Mouse (Mus musculus) testis, adult 2 months (tissue): ENCODE results near the gene Bbs9.

ENCODE experiments used
- CTCF ChIP-seq: fragments of 200-500 bp; IDR thresholded peaks from 2 replicates; pipeline ENCODE4 v1.5.1; 2012; ENCODE audit warnings: low read depth, mild to moderate bottlenecking, inconsistent platforms, low read length, moderate library complexity; ENCODE audit not compliant: control insufficient read depth, insufficient read depth, insufficient replicate concordance
- POLR2A ChIP-seq: fragments of 200-500 bp; IDR thresholded peaks from 2 replicates; pipeline ENCODE4 v1.6.1; 2012; ENCODE audit warnings: low read depth, mild to moderate bottlenecking, inconsistent platforms, low read length, moderate library complexity; ENCODE audit not compliant: control insufficient read depth

DNA sequence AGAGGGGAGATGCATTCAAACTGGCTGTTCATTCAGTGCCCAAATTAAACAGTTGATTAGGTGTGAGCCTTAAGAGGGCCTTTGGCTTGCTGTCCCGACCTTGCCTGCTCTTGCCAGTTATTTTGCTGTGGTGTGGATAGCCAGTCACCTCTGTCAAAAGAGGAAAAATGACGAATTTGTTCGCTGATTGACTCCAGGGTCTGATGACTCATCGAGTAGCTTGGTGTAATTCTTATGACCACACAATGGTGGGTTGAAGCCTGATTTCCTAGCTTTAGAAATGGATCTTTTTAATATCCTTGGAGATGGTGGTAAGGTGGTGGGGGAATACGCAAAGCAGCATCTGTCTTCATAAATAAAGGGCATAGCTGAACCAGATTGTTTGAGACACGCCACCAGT, 304.1 kb downstream of the Bbs9 start:
- TF ChIP-seq POLR2A (no peak), CTCF (no peak)
